ENCODE assay signal across 28 mouse cellular contexts in genomic region chr15:91251544-91252408, GRCm38 (mm10). TPM values are rescaled to one million over a fixed set of nuclear protein-coding genes. Genes with fewer than 3 reads are reported as not detected.
DNase-seq lines count a peak whose midpoint lies in the region; ATAC-seq and TF ChIP-seq lines count a peak whose summit lies in the region.
"Had no signal": no experiment of that assay in that cellular context is flagged by ENCODE, and none has a peak within 500 bp of the region (broad histone marks: within the 10 kb centered on the region; RNA-seq: fewer than 3 reads in every experiment).

No protein-coding gene starts in this region.

- H3K4me1 ChIP-seq in liver, embryonic 11.5 days (replicated peaks; ENCODE audit: control insufficient read depth, insufficient read depth, low read length): no peaks in the 10 kb centered on the region; the same call in 1 of the 2 replicates
- H3K4me1 ChIP-seq in liver, postnatal 0 days (ENCODE audit: insufficient read depth): peaks cover 15% of the 10 kb centered on the region
- H3K4me1 ChIP-seq in hindbrain, embryonic 13.5 days (replicated peaks): 0 out of 2 replicates have a peak, but pooled peaks cover 3% of the 10 kb centered on the region
- H3K4me1 ChIP-seq: embryonic facial prominence, embryonic 15.5 days; heart, embryonic 10.5 days; hindbrain, embryonic 15.5 days; intestine, embryonic 15.5 days; limb, embryonic 10.5 days had no signal

- peak overlapping the region; percentile 39; the same call in 1 of the 2 replicates for H3K4me2 ChIP-seq in liver, embryonic 11.5 days
- peak overlapping the region; percentile 47 for H3K4me2 ChIP-seq in liver, postnatal 0 days (ENCODE audit: low read depth, low read length)
- no peak overlapping the region for H3K4me2 ChIP-seq in hindbrain, embryonic 13.5 days
- H3K4me2 ChIP-seq: embryonic facial prominence, embryonic 15.5 days; forebrain, embryonic 12.5 days; hindbrain, embryonic 15.5 days; intestine, embryonic 15.5 days; midbrain, embryonic 11.5 days had no signal

- ATAC-seq in liver, embryonic 11.5 days (replicated peaks; ENCODE audit: low FRiP score): peak; percentile 94
- peak; percentile 95 for ATAC-seq in liver, postnatal 0 days
- ATAC-seq in hindbrain, embryonic 13.5 days (ENCODE audit: low FRiP score): no peak
- ATAC-seq: intestine, embryonic 15.5 days had no signal

- H3K27ac ChIP-seq in liver, embryonic 11.5 days (ENCODE audit: low read depth, low read length): peak overlapping the region; percentile 82
- H3K27ac ChIP-seq in liver, postnatal 0 days (ENCODE audit: low read depth): peak overlapping the region; percentile 77
- H3K27ac ChIP-seq in hindbrain, embryonic 13.5 days: no peak overlapping the region
- H3K27ac ChIP-seq: embryonic facial prominence, embryonic 15.5 days; forebrain, embryonic 12.5 days; gastrocnemius, adult 2 months; heart, embryonic 10.5 days; hindbrain, embryonic 15.5 days; intestine, embryonic 15.5 days; limb, embryonic 10.5 days had no signal

- no peak for TF ChIP-seq CTCF in liver, postnatal 0 days (IDR thresholded peaks at IDR 0.05; ENCODE audit: low read depth)

- no peaks in the 10 kb centered on the region for H3K36me3 ChIP-seq in liver, embryonic 11.5 days (ENCODE audit: control insufficient read depth, insufficient read depth, low read length)
- no peaks in the 10 kb centered on the region for H3K36me3 ChIP-seq in liver, postnatal 0 days (replicated peaks; ENCODE audit: insufficient read depth, low read length)
- H3K36me3 ChIP-seq in hindbrain, embryonic 13.5 days: no peaks in the 10 kb centered on the region
- H3K36me3 ChIP-seq: embryonic facial prominence, embryonic 15.5 days; forebrain, embryonic 12.5 days; heart, embryonic 10.5 days; hindbrain, embryonic 15.5 days; intestine, embryonic 15.5 days; limb, embryonic 10.5 days had no signal

- DNase-seq in c-Kit-positive CD71-positive TER-119-negative erythroid progenitor cells, embryonic 14.5 days (ENCODE audit: low read depth): peak; percentile 62
- peak; percentile 71 for DNase-seq in c-Kit-positive CD71-positive TER-119-positive erythroid progenitor cells, embryonic 14.5 days (ENCODE audit: low spot score)
- DNase-seq in liver, embryonic 11.5 days (ENCODE audit: low spot score): no peak
- peak; percentile 27 for DNase-seq in liver, postnatal 0 days
- DNase-seq in embryo, embryonic 9.5 days (ENCODE audit: extremely low spot score): no peak
- DNase-seq in adrenal gland, postnatal 14 days: no peak
- DNase-seq: adrenal gland, adult 2 months; cerebellum, adult 9-10 months; heart, postnatal 4 days; thymus, adult 2 months; thymus, postnatal 4 days had no signal

- no peak overlapping the region for H3K4me3 ChIP-seq in liver, embryonic 11.5 days (ENCODE audit: low read depth, low read length)
- no peak overlapping the region for H3K4me3 ChIP-seq in liver, postnatal 0 days (ENCODE audit: low read depth, low read length)
- no peak overlapping the region for H3K4me3 ChIP-seq in hindbrain, embryonic 13.5 days
- H3K4me3 ChIP-seq: embryonic facial prominence, embryonic 15.5 days; forebrain, embryonic 12.5 days; gastrocnemius, adult 2 months; heart, embryonic 10.5 days; hindbrain, embryonic 15.5 days; intestine, embryonic 15.5 days; limb, embryonic 10.5 days had no signal

- TF ChIP-seq EP300 in liver, postnatal 0 days (IDR thresholded peaks at IDR 0.05; ENCODE audit: low read depth): peak; percentile 80

- H3K27me3 ChIP-seq in liver, embryonic 11.5 days (replicated peaks; ENCODE audit: control insufficient read depth, insufficient read depth, low read length): no peaks in the 10 kb centered on the region
- no peaks in the 10 kb centered on the region for H3K27me3 ChIP-seq in liver, postnatal 0 days (ENCODE audit: insufficient read depth, low read length)
- H3K27me3 ChIP-seq in hindbrain, embryonic 13.5 days: no peaks in the 10 kb centered on the region
- H3K27me3 ChIP-seq: embryonic facial prominence, embryonic 15.5 days; forebrain, embryonic 12.5 days; hindbrain, embryonic 15.5 days; intestine, embryonic 15.5 days had no signal

- H3K9ac ChIP-seq in liver, embryonic 11.5 days (ENCODE audit: low read depth, low read length): no peak overlapping the region
- H3K9ac ChIP-seq in liver, postnatal 0 days (replicated peaks): 0 out of 2 replicates have a peak overlapping the region, but pooled peaks have one; percentile 1
- H3K9ac ChIP-seq in hindbrain, embryonic 13.5 days: no peak overlapping the region
- H3K9ac ChIP-seq: embryonic facial prominence, embryonic 15.5 days; forebrain, embryonic 12.5 days; hindbrain, embryonic 15.5 days; intestine, embryonic 15.5 days had no signal

- H3K9me3 ChIP-seq in liver, embryonic 11.5 days (ENCODE audit: control insufficient read depth, low read length): no peaks in the 10 kb centered on the region
- H3K9me3 ChIP-seq in liver, postnatal 0 days (ENCODE audit: low read length): no peaks in the 10 kb centered on the region
- H3K9me3 ChIP-seq in hindbrain, embryonic 13.5 days: no peaks in the 10 kb centered on the region
- H3K9me3 ChIP-seq: embryonic facial prominence, embryonic 15.5 days; forebrain, embryonic 12.5 days; heart, embryonic 10.5 days; hindbrain, embryonic 15.5 days; intestine, embryonic 15.5 days; limb, embryonic 10.5 days had no signal

- 51% methylated on average over 9 of the region's 9 CpGs for WGBS in liver, embryonic 11.5 days
- WGBS in liver, postnatal 0 days (ENCODE audit: insufficient replicate concordance): 47% methylated on average over 9 of the region's 9 CpGs
- 73% methylated on average over 9 of the region's 9 CpGs for WGBS in hindbrain, embryonic 13.5 days

RNA-seq across cellular contexts. Expression of gene CN725425, which starts 52.5 kb away (rescaled TPM):
- polyA plus RNA-seq in liver, embryonic 11.5 days (2014; fragmentation: Nextera tagmentation; extraction: Ambion mirVana): not detected in 2 replicates
- 0.07 TPM in 1 of 2 replicates, not detected in the other for polyA plus RNA-seq in liver, postnatal 0 days (2015; fragmentation: Nextera tagmentation; extraction: Ambion mirVana)
- not detected in 2 replicates for total RNA-seq in adrenal gland, postnatal 14 days (2021)
- not detected in 2 replicates for polyA plus RNA-seq in hindbrain, embryonic 13.5 days (2015; fragmentation: Nextera tagmentation; extraction: Ambion mirVana)
- total RNA-seq: adrenal gland, adult 2 months; gastrocnemius, adult 2 months; heart, postnatal 4 days; liver, adult 2 months; MEL; neutrophil, adult 5-6 weeks had no signal
- polyA plus RNA-seq: adrenal gland, adult 2 months; C2C12; embryonic facial prominence, embryonic 15.5 days; forebrain, embryonic 12.5 days; gonadal fat pad, adult 2 months; heart, embryonic 16.5 days; hindbrain, embryonic 15.5 days; intestine, embryonic 15.5 days; kidney, embryonic 16.5 days; limb, embryonic 10.5 days; liver, adult 2 months; midbrain, embryonic 11.5 days; stomach, embryonic 16.5 days; thymus, adult 2 months had no signal

Comparison
In these comparisons a context has a peak if more than half of its experiments do, and no peak if none do; other contexts are left out.
1. DNase-seq: peak in c-Kit-positive CD71-positive TER-119-negative erythroid progenitor cells, embryonic 14.5 days (single experiment), c-Kit-positive CD71-positive TER-119-positive erythroid progenitor cells, embryonic 14.5 days (single experiment) and liver, postnatal 0 days (single experiment); none in liver, embryonic 11.5 days (single experiment), embryo, embryonic 9.5 days (single experiment) and adrenal gland, postnatal 14 days (single experiment).